Mouse (Mus musculus): ENCODE results near the gene Morn4. TPM values are rescaled to one million over a fixed set of nuclear protein-coding genes. Genes with fewer than 3 reads are reported as not detected.
"Not testable (repeated sequence)": the region's sequence is repeated elsewhere in the genome, so short reads cannot be mapped to it uniquely, and the experiment has no call there.

Morn4 gene
- total RNA-seq, 2 experiments from 2014 or later, result 2.2 to 4.4 TPM

DNA sequence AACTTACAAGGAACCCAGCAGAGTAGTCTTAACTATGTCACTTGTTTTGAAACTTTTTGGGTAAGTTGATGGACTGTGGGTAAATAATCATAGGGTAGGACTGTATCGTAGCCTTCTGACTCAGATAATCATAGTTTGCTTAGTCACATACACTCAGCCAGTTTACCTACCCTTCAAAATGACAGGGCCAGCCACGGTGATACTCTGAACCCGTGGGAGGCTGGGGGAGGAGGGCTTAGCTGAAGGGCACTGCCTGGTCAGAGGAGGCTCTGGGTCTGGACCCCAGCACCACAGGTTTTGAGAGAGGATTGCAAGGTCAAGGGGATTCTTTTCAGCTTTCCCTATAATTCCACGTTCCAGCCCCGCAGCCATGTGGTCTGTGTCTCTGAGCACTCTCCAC is 32.4 kb upstream of the Morn4 start:
- no peak overlapping the region for H3K4me3 ChIP-seq
- TF ChIP-seq CTCF (IDR thresholded peaks at IDR 0.05), result no peak
- intact Hi-C loops (cut with DNase I), result no loop called here
- no peak overlapping the region for H3K27ac ChIP-seq
- DNase-seq, result no peak

DNA sequence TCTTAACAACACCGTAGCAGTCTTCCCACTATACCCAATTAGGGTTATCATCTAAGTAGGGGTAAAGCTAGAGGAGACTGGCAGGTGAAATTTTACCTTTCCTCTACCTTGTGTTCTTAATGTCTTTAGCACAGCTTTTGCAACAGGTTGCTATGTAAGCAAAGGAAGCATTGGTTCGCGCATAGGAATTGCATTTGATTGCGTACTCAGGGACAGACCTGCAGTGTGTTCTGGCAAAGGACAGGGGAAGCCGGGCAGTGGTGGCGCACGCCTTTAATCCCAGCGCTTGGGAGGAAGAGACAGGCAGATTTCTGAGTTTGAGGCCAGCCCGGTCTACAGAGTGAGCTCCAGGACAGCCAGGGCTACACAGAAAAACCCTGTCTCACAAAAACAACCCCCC is 32.0 kb upstream of the Morn4 start:
- Histone ChIP-seq H3K27ac (no peak overlapping the region), H3K4me3 (no peak overlapping the region)
- no peak for DNase-seq
- intact Hi-C loops (cut with DNase I), result no loop called here
- no peak for TF ChIP-seq CTCF (IDR thresholded peaks at IDR 0.05)

DNA sequence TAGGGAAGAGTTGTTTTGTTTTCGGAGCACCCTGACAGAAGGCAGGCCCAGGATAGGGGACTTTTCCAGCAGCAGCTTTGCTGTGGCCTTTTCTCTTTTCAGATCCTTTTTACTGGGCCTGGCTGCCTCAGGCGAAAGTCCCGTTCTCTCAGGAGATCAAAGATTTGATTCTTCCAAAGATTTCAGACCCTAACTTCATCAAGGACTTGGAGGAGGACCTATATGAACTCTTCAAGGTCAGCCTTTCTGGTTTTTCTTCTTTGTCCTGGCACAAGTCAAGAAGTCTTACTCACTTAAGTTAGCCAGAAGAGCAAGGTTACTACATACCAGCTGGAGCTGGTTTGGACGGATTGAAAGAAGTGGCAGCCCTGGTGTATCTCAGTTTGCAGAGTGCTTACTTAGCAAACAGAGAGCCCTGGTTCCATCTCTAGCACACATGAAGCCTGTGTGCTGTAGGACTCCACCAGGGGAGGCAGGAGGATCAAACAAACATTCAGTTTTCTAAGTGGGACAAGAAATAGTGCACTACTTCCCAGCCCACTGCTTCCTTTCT is 29.7 kb upstream of the Morn4 start:
- H3K4me3 ChIP-seq, result no peak overlapping the region
- no peak for DNase-seq
- H3K27ac ChIP-seq, result no peak overlapping the region
- TF ChIP-seq CTCF (IDR thresholded peaks at IDR 0.05), result no peak
- intact Hi-C loops (cut with DNase I), result no loop called here

DNA sequence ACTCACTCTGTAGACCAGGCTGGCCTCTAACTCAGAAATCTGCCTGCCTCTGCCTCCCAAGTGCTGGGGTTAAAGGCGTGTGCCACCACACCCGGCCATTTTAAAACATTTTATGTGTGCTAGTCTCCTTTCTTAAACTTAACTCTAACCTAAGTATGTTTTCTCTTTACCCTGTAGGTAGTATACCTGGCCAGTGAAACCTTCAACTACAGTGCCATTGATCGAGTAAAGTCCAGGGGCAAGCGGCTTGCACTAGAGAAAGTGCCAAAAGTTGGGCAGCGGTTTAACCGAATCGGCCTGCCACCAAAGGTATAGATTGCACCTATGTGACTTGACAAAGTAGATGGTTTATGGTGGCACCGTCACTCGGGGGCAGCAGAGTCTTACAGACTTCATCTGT is 18.5 kb upstream of the Morn4 start:
- no peak for DNase-seq
- intact Hi-C loops (cut with DNase I), result no loop called here
- Histone ChIP-seq H3K27ac (no peak overlapping the region), H3K4me3 (no peak overlapping the region)
- TF ChIP-seq CTCF (IDR thresholded peaks at IDR 0.05), result no peak

DNA sequence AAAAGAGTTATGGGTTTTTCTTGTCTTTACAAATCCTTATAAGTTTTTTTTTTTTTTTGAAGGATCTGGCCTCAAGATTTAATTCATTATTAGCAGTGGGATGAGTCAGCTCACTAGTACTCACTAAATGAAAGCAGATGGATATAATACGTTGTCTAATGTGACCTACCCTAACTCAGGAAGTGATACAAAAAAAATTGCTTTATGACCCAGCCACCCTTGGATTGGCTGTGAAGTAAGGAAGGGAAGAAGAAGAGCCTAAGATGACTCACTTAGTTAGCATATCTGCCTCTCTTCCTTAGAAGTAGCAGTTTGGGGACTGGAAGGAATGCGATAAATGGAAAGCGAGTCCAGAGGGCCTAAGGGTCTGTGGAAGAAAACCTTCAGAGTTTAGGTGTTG is 13.2 kb upstream of the Morn4 start:
- no peak for DNase-seq
- intact Hi-C loops (cut with DNase I), result no loop called here
- no peak for TF ChIP-seq CTCF (IDR thresholded peaks at IDR 0.05)
- Histone ChIP-seq H3K27ac (peak overlapping the region; percentile 31), H3K4me3 (no peak overlapping the region)

DNA sequence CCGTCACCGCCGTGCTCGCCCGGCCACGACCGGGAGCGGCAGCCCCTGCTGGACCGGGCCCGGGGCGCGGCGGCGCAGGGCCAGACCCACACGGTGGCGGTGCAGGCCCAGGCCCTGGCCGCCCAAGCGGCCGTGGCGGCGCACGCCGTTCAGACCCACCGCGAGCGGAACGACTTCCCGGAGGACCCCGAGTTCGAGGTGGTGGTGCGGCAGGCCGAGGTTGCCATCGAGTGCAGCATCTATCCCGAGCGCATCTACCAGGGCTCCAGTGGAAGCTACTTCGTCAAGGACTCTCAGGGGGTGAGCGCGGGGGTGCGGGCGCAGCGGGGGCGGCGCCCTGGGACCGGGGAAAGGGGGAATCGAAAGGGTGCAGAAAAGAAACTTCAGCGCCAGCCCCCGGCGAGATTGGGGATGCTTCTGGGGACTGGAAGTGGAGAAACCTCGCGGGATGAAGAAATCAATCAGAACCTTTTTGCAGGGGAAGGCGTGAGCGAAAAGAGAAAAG is 4.5 kb upstream of the Morn4 start:
- Histone ChIP-seq H3K4me3 (peak overlapping the region; percentile 89), H3K27ac (peak overlapping the region; percentile 95)
- no peak for DNase-seq
- intact Hi-C loops (cut with DNase I), result loop anchor here (2.0 kb wide), 1 partner anchor 38 kb away; the partner anchor contains the start of gene Avpi1
- TF ChIP-seq CTCF (IDR thresholded peaks at IDR 0.05), result no peak

DNA sequence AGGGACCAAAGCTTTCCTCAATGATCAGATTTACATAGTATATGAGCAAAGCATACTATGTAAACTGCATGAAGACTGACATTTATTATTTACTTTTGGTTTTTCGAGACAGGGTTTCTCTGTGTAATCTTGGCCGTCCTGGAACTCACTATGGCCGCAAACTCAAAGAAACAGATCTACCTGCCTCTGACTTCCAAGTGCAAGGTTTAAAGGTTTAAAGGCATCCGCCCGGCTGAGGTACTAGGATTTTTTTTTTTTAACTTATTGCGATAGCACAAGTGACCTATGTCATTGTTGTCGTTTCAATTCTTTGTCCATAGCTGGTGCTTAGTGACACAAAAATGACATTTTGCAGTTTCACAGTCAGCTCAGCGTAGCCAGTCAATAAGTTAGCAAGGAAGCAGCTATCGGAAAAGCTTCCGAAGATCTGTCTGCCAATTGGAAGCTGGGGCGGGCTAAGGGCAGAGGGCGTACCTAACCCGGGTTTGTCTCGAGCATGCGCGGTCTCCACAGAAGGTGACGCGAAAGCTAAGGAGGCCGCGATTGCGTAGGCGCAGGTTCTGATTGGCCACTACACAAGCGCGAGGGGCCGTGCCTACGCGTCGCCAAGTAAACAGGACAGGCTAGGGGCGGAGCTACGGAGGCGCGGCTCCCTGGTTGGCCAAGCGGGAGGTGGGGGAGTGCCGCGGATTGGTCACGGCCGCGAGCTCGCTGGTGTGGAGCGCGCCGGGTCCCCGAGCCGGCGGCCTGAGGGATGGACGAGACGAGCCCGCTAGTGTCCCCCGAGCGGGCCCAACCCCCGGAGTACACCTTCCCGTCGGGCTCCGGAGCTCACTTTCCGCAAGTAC is 3.8 kb upstream of the Morn4 start, which contains the start of gene Pi4k2a:
Pi4k2a (plus strand) TSS at position 723 of the 848 bp plus-strand sequence.
- peak; percentile 100 for DNase-seq
- TF ChIP-seq CTCF (IDR thresholded peaks at IDR 0.05), result no peak; the same call in 1 of the 2 replicates
- Histone ChIP-seq H3K4me3 (peak within 1 kb of the TSS; percentile 89), H3K27ac (peak within 1 kb of the TSS; percentile 95)
- intact Hi-C loops (cut with DNase I), result loop anchor here (2.0 kb wide), 1 partner anchor 39 kb away; the partner anchor contains the start of gene Avpi1

DNA sequence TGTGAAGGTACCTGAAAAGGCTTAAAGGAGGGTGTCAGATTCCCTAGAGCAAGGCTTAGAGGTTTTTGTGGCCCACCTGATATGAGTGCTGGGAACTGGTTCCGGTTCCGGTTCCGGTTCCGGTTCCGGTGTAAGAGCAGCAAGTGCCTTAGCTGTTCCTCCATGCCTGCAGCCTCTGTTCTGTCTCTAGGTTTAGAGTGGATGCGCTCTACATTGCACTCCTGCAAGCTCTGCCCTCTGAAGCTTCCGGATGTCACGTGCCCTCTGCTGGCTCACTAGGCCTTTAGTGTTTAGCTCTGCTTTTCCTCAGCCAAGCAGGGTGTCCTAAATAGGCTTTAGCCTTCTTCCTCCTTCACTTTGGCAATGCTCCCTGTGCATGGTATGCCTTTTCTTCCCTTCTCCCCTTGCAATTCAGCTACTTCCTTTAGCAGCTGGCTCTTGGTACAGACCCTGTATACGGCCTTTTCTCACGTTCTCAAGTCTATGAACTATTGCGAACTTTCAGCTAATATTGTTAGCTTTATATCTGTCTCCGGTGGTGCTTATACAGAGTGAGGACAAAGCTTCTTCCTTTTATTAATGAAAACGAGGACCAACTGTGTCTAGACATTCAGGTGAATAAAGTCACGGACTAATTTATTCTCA is 3.1 kb upstream of the Morn4 start:
- no peak for TF ChIP-seq CTCF (IDR thresholded peaks at IDR 0.05)
- peak; percentile 73 for DNase-seq
- Histone ChIP-seq H3K27ac (peak overlapping the region; percentile 95), H3K4me3 (peak overlapping the region; percentile 89)
- intact Hi-C loops (cut with DNase I), result no loop called here

DNA sequence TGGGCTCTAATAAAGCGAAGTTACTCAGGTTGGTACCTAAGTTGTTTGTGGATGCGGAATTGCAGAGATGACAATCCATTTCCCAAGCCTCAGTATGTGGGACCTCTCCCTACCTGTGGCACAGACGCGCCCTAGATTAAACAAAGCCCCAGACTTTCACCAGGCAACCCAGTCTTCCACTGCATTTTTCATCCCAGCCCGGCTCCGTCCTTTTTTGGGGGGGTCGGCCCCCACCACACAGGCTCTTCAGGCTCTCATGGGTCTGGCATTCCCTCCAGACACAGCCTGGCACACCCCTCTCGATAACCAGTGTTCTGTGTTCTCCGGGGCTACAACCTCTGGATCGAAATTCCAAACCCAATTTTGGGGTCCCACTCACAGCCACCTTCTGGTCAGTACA is 467 bp downstream of the Morn4 start:
- DNase-seq, result no peak
- no peak overlapping the region for H3K27ac ChIP-seq
- intact Hi-C loops (cut with DNase I), result no loop called here
- TF ChIP-seq CTCF (IDR thresholded peaks at IDR 0.05), result no peak
- peak overlapping the region; percentile 72 for H3K4me3 ChIP-seq

DNA sequence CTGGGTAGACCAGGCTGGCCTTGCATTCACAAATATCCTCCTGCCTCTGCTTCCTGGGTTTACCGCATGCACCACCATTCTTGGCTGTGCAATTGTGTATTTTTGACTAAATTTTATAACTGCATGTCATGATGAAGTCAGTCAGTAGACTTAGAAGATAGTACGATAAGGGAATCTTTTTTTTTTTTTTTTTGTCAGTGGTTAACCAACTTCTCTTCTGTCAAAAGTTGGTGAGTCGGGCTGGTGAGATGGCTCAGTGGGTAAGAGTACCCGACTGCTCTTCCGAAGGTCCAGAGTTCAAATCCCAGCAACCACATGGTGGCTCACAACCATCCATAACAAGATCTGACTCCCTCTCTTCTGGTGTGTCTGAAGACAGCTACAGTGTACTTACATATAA is 4.5 kb downstream of the Morn4 start:
- intact Hi-C loops (cut with DNase I); H3K27ac ChIP-seq; H3K4me3 ChIP-seq; DNase-seq: not testable (repeated sequence)

DNA sequence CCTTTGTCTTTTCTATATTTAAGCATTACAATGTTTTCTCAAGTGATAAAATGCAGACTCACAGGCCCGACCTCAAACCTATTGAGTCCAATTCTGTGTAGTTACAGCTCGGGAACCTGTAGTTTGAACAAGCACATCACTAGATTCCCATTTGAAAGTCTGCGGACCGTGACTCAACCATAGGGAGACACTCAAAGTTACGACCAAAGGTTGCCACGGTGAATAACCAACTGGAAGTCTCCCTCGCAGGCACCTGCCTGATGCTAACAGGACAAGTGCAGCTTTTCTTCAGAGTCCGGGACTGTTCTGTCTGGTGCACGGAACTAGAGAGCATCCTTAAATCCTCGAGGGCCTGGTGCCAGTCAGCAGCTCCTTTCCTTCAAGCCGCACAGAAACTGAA is 5.7 kb downstream of the Morn4 start:
- intact Hi-C loops (cut with DNase I), result no loop called here
- Histone ChIP-seq H3K4me3 (no peak overlapping the region), H3K27ac (no peak overlapping the region)
- TF ChIP-seq CTCF (IDR thresholded peaks at IDR 0.05), result no peak
- DNase-seq, result no peak

DNA sequence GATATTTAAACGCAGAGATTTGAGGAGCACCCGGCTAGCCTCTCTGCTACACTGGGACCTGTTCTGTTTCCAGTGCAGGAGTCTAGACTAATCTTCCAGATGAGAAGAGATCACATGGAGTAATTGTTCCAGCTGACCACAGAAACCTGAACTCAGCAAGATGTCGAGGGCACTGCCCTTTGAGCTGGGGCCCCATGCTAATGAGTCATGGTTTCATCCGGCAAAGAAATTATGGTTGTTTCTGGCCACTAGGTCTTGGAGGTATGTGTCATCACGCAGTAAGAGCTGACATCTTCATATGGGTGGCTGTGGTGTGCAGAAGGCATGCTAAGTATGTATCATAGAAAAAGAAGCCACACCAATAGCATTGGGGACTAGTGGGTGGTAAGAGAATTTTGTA is 6.2 kb downstream of the Morn4 start:
- H3K27ac ChIP-seq, result no peak overlapping the region
- no peak for DNase-seq
- intact Hi-C loops (cut with DNase I), result no loop called here
- no peak for TF ChIP-seq CTCF (IDR thresholded peaks at IDR 0.05)
- H3K4me3 ChIP-seq, result no peak overlapping the region

DNA sequence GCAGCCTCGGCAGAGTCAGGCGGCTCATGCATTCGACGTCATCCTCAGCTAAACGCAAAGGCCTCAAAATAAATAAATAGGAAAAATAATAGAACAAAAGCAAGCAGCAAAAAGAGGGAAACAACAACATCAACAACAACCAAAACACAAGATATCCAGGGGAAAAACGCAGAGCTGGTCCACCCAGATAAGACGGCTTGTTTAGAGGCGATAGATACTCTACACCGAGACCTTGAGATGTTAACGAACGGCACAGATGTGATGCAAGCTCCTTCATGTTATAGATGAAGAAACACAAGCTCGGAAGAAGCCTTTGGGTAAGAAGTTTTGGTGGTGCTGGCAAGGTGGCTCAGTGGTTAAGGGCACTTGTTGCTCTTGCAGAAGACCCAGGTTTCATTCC is 7.2 kb downstream of the Morn4 start:
- Histone ChIP-seq H3K4me3 (no peak overlapping the region), H3K27ac (no peak overlapping the region)
- intact Hi-C loops (cut with DNase I), result no loop called here
- no peak for TF ChIP-seq CTCF (IDR thresholded peaks at IDR 0.05)
- no peak for DNase-seq

Measured in gastrocnemius, adult 2 months (tissue).